Mouse (Mus musculus) embryonic facial prominence, embryonic 14.5 days (tissue): ENCODE measurements around the gene Thbs4. TPM values are rescaled to one million over a fixed set of nuclear protein-coding genes. Genes with fewer than 3 reads are reported as not detected.

ENCODE experiments used
- ATAC-seq: fragments of 200-750 bp; cut with Nextera tagmentation; 2 replicates; pipeline ENCODE4 v1.8.0; 2017; ENCODE audit warnings: low read depth, moderate number of reproducible peaks, moderate TSS enrichment
- DNase-seq: peaks from one replicate; pipeline ENCODE4 v3.0.0-alpha.2; 2015; ENCODE audit warnings: low spot score
- H3K27ac ChIP-seq: fragments of 300-500 bp; sonication (generic); replicated peaks from 2 replicates; pipeline ENCODE4 v1.5.1; 2014; ENCODE audit warnings: low read depth, mild to moderate bottlenecking, low read length, moderate library complexity
- H3K27me3 ChIP-seq: fragments of 300-500 bp; sonication (generic); replicated peaks from 2 replicates; pipeline ENCODE4 v1.6.1; 2014; ENCODE audit warnings: low read length; ENCODE audit not compliant: control insufficient read depth, insufficient read depth
- H3K36me3 ChIP-seq: fragments of 300-500 bp; sonication (generic); 2 replicates; pipeline ENCODE4 v1.6.1; 2014; ENCODE audit warnings: low read length, mixed read lengths; ENCODE audit not compliant: control insufficient read depth, insufficient read depth
- H3K4me1 ChIP-seq: fragments of 300-500 bp; sonication (generic); 2 replicates; pipeline ENCODE4 v1.6.1; 2014; ENCODE audit warnings: antibody characterized with exemption, low read length; ENCODE audit not compliant: control insufficient read depth, insufficient read depth
- H3K4me2 ChIP-seq: fragments of 300-500 bp; sonication (generic); 2 replicates; pipeline ENCODE4 v1.6.1; 2014; ENCODE audit warnings: low read depth, mild to moderate bottlenecking, low read length, moderate library complexity, mixed read lengths
- H3K4me3 ChIP-seq: fragments of 300-500 bp; sonication (generic); 2 replicates; pipeline ENCODE4 v1.5.1; 2014; ENCODE audit warnings: low read depth, mild to moderate bottlenecking, low read length
- H3K9ac ChIP-seq: fragments of 300-500 bp; sonication (generic); 2 replicates; pipeline ENCODE4 v1.6.1; 2014; ENCODE audit warnings: low read depth, mild to moderate bottlenecking, low read length, moderate library complexity, mixed read lengths
- H3K9me3 ChIP-seq: fragments of 300-500 bp; sonication (generic); 2 replicates; pipeline ENCODE4 v1.6.1; 2016; ENCODE audit warnings: low read length; ENCODE audit not compliant: control insufficient read depth
- WGBS: fragments of 180-500 bp; shearing (Covaris S2); extraction: QIAGEN DNeasy Blood & Tissue Kit; methylation state at CpG from one replicate; pipeline ENCODE4 v1.1.7; 2014; 5-methylcytosine and 5-hydroxymethylcytosine counted together
- polyA plus RNA-seq: library from polyadenylated mRNA; unstranded; fragments of >200 nt; fragmentation: Nextera tagmentation; extraction: Ambion mirVana; gene quantifications from 2 replicates; pipeline ENCODE4 v1.2.1, GENCODE M21; 2014

The Thbs4 gene
- polyA plus RNA-seq, 1 experiment from 2014 or later = 56.8 TPM

DNA sequence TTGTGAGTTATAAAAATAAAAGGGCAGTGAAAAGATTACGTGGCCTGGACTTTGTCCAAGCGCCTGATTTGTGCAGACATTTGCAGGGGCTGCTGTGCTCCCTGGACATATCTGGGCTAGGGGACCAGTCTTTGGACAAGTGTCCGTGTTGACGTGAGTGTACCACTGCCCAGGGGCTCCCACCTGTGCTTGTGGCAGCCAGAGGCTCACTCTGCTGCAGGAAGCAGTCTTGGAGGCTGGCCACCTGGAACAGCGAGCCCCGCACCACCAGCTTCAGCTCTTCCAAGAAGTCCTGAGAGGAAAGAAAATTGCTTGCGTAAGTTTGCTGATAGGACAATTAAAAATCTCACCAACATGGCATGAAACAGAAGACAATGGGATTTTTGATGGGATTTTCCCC, 18.7 kb downstream of the Thbs4 start:
- Histone ChIP-seq H3K36me3 (no peaks in the 10 kb centered on the region), H3K4me1 (no peaks in the 10 kb centered on the region; the same call in 1 of the 2 replicates), H3K27ac (no peak overlapping the region), H3K9me3 (no peaks in the 10 kb centered on the region), H3K4me3 (no peak overlapping the region), H3K27me3 (no peaks in the 10 kb centered on the region), H3K4me2 (no peak overlapping the region), H3K9ac (no peak overlapping the region)
- 76% methylated on average over 7 of the region's 7 CpGs for WGBS
- no peak for ATAC-seq
- no peak for DNase-seq

DNA sequence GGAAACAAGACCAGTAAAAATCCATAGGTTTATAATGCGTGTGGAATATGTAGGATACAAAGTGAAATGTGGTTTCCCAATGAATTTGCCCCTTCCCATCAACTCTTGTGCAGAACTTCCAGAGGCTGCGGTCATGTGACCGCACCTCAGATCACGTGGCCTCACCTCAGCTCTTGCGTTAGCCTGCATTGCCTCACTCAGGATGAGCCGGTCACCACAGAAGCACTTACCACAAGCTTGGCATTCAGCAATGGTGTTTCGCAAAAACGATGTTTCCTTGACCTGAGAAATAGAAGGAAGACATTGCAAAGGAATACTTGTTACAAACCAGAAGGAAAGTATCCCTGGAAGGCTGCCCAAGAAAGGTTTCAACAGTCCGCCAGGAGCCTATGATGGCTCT, 19.7 kb downstream of the Thbs4 start:
- no peaks in the 10 kb centered on the region for H3K27me3 ChIP-seq
- H3K9me3 ChIP-seq = no peaks in the 10 kb centered on the region
- no peak overlapping the region for H3K4me3 ChIP-seq
- H3K4me2 ChIP-seq = no peak overlapping the region
- H3K4me1 ChIP-seq = no peaks in the 10 kb centered on the region; the same call in 1 of the 2 replicates
- no peak for DNase-seq
- no peaks in the 10 kb centered on the region for H3K36me3 ChIP-seq
- H3K9ac ChIP-seq = no peak overlapping the region
- no peak overlapping the region for H3K27ac ChIP-seq
- WGBS = 90% methylated on average over 9 of the region's 9 CpGs
- ATAC-seq = no peak

DNA sequence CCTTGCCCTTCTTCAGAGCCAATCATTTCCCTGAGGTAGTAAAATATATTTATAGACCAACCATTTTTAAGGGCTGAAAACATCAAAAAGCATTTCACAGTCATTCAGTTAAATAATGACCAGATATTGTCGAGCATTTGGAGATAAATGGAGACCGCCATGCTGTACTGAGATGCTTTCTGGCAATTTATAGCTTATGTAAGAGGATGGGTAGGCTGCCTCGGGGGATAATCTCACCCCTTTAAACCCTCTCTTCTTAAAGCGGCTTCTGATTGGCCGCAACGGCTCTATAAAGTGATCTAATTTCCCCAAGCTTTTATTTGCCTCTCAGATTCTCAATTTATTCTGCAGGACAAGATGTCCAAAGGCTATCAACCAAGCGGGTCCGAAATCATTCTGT, 22.1 kb downstream of the Thbs4 start:
- no peak for DNase-seq
- Histone ChIP-seq H3K4me1 (no peaks in the 10 kb centered on the region; the same call in 1 of the 2 replicates), H3K36me3 (no peaks in the 10 kb centered on the region), H3K27ac (no peak overlapping the region), H3K9me3 (no peaks in the 10 kb centered on the region), H3K27me3 (no peaks in the 10 kb centered on the region), H3K9ac (no peak overlapping the region), H3K4me3 (no peak overlapping the region), H3K4me2 (no peak overlapping the region)
- ATAC-seq = no peak
- WGBS = 83% methylated on average over 8 of the region's 8 CpGs

DNA sequence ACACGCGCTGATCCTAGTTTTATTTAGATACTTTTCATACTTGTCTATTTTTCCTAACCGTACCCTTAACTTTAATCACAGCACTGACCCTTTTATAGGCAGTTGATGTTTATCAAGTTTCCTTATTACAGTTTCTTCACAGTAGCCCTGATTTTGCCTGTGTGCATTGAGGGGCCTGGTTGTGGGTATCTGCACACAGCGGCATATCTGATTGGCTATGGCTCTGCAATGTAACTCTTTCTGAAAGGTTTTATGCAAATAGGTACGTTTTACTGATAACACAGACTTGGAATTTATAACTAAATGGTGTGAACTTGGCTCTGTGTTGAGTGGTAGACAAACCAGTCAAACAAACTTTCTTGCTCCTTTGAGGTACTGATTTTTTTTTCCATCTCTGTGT, 23.1 kb downstream of the Thbs4 start:
- 83% methylated on average over 5 of the region's 5 CpGs for WGBS
- Histone ChIP-seq H3K9me3 (no peaks in the 10 kb centered on the region), H3K9ac (no peak overlapping the region), H3K4me1 (no peaks in the 10 kb centered on the region; the same call in 1 of the 2 replicates), H3K27me3 (no peaks in the 10 kb centered on the region), H3K4me2 (no peak overlapping the region), H3K27ac (no peak overlapping the region), H3K4me3 (no peak overlapping the region), H3K36me3 (no peaks in the 10 kb centered on the region)
- DNase-seq (no peak), ATAC-seq (no peak)

DNA sequence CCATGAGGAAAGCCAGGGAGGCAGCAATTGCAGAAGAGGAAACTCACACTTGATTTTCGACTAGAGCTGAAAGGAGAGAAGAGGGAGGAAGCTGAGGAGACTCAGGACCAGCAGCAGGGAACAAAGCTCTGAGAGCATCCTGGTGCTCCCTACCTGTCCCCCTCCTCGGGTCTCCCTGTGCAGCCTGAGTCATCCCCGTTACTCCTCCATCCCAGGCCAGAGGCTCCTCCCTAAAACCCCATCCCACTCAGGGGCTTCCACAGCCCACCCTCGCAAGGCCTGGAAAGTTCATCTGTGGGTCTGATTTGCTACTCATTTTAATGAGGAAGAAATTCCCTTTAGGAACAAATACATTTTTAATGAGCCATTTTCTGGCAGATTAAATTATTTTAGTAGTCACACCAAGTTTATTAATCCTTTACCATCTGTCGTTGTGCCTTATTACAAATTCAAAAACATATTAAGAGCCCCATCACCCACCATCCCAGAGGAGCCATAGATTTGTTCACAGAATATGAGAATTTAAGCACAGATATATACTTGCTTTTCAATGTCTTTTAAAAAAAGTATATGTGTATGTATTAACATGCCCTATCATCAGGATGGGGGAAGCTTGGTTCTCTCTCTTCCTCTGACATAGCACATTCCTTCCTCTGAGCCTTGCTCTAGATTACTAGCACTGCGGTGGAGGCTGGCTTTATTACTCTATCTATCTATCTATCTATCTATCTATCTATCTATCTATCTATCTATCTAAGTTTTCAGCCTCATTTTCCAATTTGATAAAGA, 29.0 kb downstream of the Thbs4 start:
- 68% methylated on average over 6 of the region's 6 CpGs for WGBS
- H3K4me3 ChIP-seq = no peak overlapping the region

DNA sequence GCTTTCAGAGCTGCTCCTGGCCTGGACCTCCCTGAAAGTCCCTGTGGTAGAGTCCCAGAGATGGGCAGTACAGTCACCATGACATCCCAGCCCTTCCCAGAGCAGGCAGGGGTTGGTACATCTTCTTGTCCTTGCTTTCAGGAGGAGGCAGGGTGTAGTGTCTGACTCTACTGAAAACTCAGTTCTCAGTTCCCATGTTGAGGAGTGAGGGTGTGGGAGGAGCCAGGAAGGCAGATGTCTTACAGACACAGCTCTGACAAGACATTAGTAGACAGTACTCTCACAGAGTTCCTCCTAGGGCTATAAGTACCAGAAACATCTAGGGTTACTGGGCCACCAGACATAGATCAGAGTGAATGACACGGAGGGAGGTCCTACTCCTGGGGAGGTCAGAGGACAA, 32.3 kb downstream of the Thbs4 start:
- Histone ChIP-seq H3K4me1 (no peaks in the 10 kb centered on the region), H3K4me3 (no peak overlapping the region), H3K27me3 (no peaks in the 10 kb centered on the region), H3K4me2 (no peak overlapping the region), H3K9ac (no peak overlapping the region), H3K36me3 (no peaks in the 10 kb centered on the region), H3K27ac (no peak overlapping the region), H3K9me3 (no peaks in the 10 kb centered on the region)
- DNase-seq (no peak), ATAC-seq (no peak)
- 57% methylated on average over 1 of the region's 1 CpGs for WGBS

More for the DNA sequence above, 29.0 kb downstream of the Thbs4 start:
- Histone ChIP-seq H3K27ac (no peak overlapping the region), H3K4me1 (no peaks in the 10 kb centered on the region), H3K9me3 (no peaks in the 10 kb centered on the region), H3K9ac (no peak overlapping the region), H3K36me3 (no peaks in the 10 kb centered on the region), H3K27me3 (no peaks in the 10 kb centered on the region), H3K4me2 (no peak overlapping the region)
- DNase-seq (no peak), ATAC-seq (no peak)

DNA sequence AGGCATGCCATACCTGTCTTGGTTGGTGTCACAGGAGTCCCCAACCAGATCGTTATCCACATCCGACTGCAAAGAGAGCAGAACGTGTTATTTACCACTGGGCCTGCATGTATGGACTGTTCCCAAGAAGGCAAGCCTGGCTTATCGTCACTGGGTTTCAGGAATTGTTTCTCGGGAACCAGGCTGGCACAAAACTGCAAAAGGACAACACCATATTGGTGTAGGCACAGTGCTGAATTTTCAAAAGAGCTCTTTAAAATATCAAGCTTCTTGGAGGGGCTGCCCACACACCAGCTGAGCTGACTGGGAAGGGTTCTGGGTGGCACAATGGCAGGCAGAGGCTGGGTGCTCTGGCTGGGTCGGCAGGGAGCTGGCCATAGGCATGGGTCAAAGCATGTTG, 34.1 kb downstream of the Thbs4 start:
- no peaks in the 10 kb centered on the region for H3K9me3 ChIP-seq
- H3K27me3 ChIP-seq = no peaks in the 10 kb centered on the region
- 79% methylated on average over 6 of the region's 6 CpGs for WGBS
- no peak overlapping the region for H3K27ac ChIP-seq
- H3K9ac ChIP-seq = no peak overlapping the region
- H3K4me1 ChIP-seq = no peaks in the 10 kb centered on the region
- no peak overlapping the region for H3K4me2 ChIP-seq
- no peak overlapping the region for H3K4me3 ChIP-seq
- H3K36me3 ChIP-seq = no peaks in the 10 kb centered on the region
- ATAC-seq (no peak), DNase-seq (no peak)

DNA sequence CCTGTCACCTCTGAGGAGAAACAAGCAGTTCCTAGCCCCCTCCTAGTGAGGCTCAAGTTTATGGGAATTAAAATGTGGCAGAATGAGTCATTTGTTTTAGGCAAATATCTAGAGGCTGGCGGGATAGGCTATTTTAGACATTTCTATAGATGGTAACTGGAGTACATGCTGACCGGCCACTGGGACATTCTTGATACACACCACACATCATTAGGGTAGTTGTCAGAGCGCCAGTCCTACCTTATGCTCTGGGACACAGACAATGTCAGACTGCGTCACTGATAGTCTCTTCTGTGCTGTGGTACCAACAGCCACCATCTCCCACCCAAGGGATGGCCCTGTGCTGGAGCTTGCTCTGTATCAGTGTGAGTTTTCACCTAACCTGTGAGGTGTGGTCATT, 35.5 kb downstream of the Thbs4 start:
- Histone ChIP-seq H3K9me3 (no peaks in the 10 kb centered on the region), H3K4me3 (no peak overlapping the region), H3K9ac (no peak overlapping the region), H3K4me2 (no peak overlapping the region), H3K27ac (no peak overlapping the region), H3K4me1 (no peaks in the 10 kb centered on the region), H3K27me3 (no peaks in the 10 kb centered on the region), H3K36me3 (no peaks in the 10 kb centered on the region)
- WGBS = 83% methylated on average over 4 of the region's 4 CpGs
- DNase-seq = no peak
- ATAC-seq = no peak

DNA sequence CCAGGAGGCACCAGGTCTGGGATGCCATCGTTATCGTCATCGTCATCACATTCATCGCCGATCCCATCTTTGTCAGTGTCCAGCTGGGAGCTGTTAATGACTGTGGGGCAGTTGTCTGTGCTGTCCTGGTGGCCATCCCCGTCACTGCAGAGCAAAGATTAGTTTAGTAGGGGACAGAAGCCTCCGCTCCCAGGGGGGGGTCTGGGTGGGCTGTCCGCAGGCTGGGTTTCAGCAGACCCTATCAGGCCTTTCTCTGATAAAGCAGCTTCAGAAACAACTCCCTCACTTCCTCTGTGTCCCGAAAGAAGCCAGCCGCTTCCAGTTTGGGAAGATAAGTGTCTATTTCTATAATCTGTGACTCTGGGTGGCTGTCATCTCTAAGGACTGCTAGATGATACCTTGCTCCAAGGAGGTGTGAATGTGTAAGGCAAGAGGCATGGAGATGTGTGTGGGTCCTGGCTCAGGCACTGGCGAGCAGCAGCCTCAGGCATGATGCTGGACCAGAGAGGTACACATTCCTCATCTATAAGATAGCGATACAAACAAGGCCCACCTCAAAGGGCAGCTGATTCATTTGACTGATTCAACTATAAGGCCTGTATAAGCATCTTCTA, 36.5 kb downstream of the Thbs4 start:
- Histone ChIP-seq H3K4me2 (no peak overlapping the region), H3K9ac (no peak overlapping the region), H3K36me3 (no peaks in the 10 kb centered on the region), H3K4me1 (no peaks in the 10 kb centered on the region), H3K27ac (no peak overlapping the region), H3K9me3 (no peaks in the 10 kb centered on the region), H3K27me3 (no peaks in the 10 kb centered on the region), H3K4me3 (no peak overlapping the region)
- WGBS = 86% methylated on average over 12 of the region's 12 CpGs
- DNase-seq (no peak), ATAC-seq (no peak)
